In genomic region chr10:89345196-89345533, GRCm38 (mm10) we compare ENCODE assay signal across 9 mouse cellular contexts. TPM values are rescaled to one million over a fixed set of nuclear protein-coding genes. Genes with fewer than 3 reads are reported as not detected.
DNase-seq lines count a peak whose midpoint lies in the region; ATAC-seq lines count a peak whose summit lies in the region.
"Had no signal": no experiment of that assay in that cellular context is flagged by ENCODE, and none has a peak within 500 bp of the region (broad histone marks: within the 10 kb centered on the region; RNA-seq: fewer than 3 reads in every experiment).

No protein-coding gene starts in this region.

- H3K27me3 ChIP-seq in heart, embryonic 13.5 days (replicated peaks), result peaks cover 13% of the 10 kb centered on the region

- DNase-seq in heart, adult 9 months (ENCODE audit: low spot score in 2 of 2), result no peak
- peak; percentile 34 for DNase-seq in ZHBTc4 (ENCODE audit: low read depth, low spot score)
- no peak for DNase-seq in adrenal gland, postnatal 36 days
- no peak for DNase-seq in Muller cell, postnatal 12 days (ENCODE audit: inconsistent ontology term)
- no peak for DNase-seq in left cerebral cortex, adult 11 months (ENCODE audit: low spot score)

- peak overlapping the region; percentile 85 for H3K4me2 ChIP-seq in heart, embryonic 13.5 days

- peaks cover 35% of the 10 kb centered on the region for H3K4me1 ChIP-seq in heart, embryonic 13.5 days

- no peaks in the 10 kb centered on the region for H3K9me3 ChIP-seq in heart, embryonic 13.5 days

- no peaks in the 10 kb centered on the region for H3K36me3 ChIP-seq in heart, embryonic 13.5 days

- peak overlapping the region; percentile 86 for H3K27ac ChIP-seq in heart, embryonic 13.5 days (replicated peaks)

- WGBS in heart, embryonic 13.5 days, result 40% methylated on average over 4 of the region's 4 CpGs

- H3K4me3 ChIP-seq in heart, embryonic 13.5 days, result peak overlapping the region; percentile 77

- H3K9ac ChIP-seq in heart, embryonic 13.5 days, result peak overlapping the region; percentile 87

- no peak for ATAC-seq in heart, embryonic 13.5 days (ENCODE audit: extremely low read depth, insufficient number of reproducible peaks, low FRiP score, low TSS enrichment)
- peak; percentile 25 to 36; a peak in 2 of 4 replicates for ATAC-seq in hematopoietic stem cell, adult 5-6 weeks (replicated peaks in 1 of 2; ENCODE audit: insufficient read depth in 1 of 2, low FRiP score in 2 of 2, low TSS enrichment in 1 of 2, low read depth in 1 of 2, poor library complexity in 2 of 2, severe bottlenecking in 2 of 2)
- peak; percentile 42 for ATAC-seq in megakaryocyte progenitor cell, adult 5-6 weeks (replicated peaks; ENCODE audit: poor library complexity)

RNA-seq across cellular contexts. Expression of gene Ano4, which starts 0.6 kb away (rescaled TPM):
- 4.1 and 4.5 TPM in 2 replicates for polyA plus RNA-seq in heart, embryonic 13.5 days (2015; fragmentation: Nextera tagmentation; extraction: Ambion mirVana)
- total RNA-seq in hematopoietic stem cell, adult 5-6 weeks (2017), result not detected in 2 replicates
- total RNA-seq in megakaryocyte progenitor cell, adult 5-6 weeks (2015), result 0.44 and 1.4 TPM in 2 replicates
- total RNA-seq in megakaryocyte progenitor cell, adult 5-6 weeks (2017), result 0.54 and 1.6 TPM in 2 replicates
- under 1 TPM; 0.36 TPM for total RNA-seq in adrenal gland, postnatal 36 days (2021)
- total RNA-seq: neutrophil, adult 5-6 weeks had no signal
